Mouse (Mus musculus): ENCODE results near the gene Vps18.

The Vps18 gene

DNA sequence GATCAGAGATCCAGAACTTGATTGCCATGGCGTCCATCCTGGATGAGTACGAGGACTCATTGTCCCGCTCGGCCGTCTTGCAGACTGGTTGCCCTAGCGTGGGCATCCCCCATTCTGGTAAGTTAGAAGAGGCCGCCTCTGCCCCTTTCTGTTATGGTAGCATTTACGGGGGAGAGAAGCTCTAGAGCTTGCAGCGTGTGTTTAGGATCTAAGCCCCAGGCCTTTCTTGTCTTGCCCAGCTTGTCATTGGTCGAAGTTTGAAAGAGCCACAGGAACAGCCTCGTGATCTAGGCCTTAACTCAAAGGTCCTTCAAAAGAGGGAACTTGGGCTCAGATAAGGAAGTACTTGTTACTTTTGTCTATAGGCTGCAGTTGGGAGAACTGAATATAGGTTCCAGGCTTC lies 475 bp downstream of the Vps18 start:
- in situ Hi-C loops (cut with MboI, MseI): loop anchor here (5.0 kb wide), 1 partner anchor 42 kb away; no protein-coding TSS in a partner anchor

DNA sequence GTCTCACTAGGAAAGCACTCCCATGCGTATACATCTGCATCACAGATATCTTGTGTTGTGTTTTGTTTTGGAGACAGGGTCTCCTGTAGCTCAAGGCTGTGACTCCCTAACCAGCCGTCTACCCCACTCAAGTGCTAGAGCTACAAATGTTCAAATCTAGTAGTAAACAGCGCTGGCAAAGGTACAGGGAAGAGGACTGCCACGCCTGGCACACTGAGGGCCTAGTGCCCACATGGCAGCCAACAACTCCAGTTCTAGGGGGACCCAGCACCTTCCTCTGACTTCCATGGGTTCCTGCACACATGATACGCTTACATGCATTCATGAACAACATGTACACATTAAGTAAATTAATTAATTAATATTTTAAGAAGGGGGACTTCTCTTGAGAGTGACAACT lies 3.7 kb downstream of the Vps18 start:
- in situ Hi-C loops (cut with MboI, MseI): no loop called here

DNA sequence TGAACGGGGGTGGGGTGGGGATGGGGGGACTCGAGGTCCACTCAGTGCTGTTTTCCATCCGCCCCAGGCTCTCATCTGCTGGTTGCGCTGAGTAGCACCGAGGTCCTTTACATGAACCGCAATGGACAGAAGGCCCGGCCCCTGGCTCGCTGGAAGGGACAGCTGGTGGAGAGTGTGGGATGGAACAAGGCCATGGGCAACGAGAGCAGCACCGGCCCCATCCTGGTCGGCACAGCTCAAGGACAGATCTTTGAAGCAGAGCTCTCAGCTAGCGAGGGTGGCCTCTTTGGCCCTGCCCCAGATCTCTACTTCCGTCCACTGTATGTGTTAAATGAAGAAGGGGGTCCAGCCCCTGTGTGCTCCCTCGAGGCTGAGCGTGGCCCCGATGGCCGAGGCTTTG lies 4.3 kb downstream of the Vps18 start:
- in situ Hi-C loops (cut with MboI, MseI): no loop called here

DNA sequence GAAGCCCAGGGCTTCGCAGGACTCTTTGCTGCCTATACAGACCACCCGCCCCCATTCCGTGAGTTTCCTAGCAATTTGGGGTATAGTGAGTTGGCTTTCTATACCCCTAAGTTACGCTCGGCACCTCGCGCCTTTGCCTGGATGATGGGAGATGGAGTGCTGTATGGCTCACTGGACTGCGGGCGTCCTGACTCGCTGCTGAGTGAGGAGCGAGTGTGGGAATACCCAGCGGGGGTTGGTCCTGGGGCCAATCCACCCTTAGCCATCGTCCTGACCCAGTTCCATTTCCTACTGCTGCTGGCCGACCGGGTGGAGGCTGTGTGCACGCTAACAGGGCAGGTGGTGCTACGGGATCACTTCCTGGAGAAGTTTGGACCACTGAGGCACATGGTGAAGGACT lies 4.8 kb downstream of the Vps18 start:
- in situ Hi-C loops (cut with MboI, MseI): no loop called here

DNA sequence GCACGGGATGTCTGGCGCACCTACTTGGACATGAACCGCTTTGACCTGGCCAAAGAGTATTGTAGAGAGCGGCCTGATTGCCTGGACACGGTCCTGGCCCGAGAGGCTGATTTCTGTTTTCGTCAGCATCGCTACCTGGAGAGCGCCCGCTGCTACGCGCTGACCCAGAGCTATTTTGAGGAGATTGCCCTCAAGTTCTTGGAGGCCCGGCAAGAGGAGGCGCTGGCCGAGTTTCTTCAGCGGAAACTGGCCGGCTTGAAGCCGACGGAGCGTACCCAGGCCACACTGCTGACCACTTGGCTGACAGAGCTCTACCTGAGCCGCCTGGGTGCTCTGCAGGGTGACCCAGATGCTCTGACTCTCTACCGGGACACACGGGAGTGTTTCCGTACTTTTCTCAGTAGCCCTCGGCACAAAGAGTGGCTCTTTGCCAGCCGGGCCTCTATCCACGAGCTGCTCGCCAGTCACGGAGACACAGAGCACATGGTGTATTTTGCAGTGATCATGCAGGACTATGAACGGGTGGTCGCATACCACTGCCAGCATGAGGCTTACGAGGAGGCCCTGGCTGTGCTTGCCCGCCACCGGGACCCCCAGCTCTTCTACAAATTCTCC lies 5.3 kb downstream of the Vps18 start:
- in situ Hi-C loops (cut with MboI, MseI): no loop called here

DNA sequence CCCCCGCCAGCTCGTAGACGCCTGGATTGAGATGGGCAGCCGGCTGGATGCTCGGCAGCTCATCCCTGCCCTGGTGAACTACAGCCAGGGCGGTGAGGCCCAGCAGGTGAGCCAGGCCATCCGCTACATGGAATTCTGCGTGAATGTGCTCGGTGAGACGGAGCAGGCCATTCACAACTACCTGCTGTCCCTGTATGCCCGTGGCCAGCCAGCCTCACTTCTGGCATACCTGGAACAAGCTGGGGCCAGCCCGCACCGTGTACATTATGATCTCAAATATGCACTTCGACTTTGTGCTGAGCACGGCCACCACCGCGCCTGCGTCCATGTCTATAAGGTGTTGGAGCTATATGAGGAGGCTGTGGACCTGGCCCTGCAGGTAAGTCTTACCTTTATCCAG lies 5.9 kb downstream of the Vps18 start:
- in situ Hi-C loops (cut with MboI, MseI): no loop called here

DNA sequence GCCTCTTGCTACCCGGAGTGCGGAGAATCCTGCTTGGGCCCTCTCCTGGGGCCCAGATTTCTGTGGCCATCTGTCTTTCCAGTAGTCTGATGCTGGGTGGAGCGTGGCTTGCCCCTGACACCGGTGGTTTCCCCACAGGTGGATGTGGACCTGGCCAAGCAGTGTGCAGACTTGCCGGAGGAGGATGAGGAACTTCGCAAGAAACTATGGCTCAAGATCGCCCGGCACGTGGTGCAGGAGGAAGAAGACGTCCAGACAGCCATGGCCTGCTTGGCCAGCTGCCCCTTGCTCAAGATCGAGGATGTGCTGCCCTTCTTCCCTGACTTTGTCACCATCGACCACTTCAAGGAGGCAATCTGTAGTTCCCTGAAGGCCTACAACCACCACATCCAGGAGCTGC lies 8.2 kb downstream of the Vps18 start:
- in situ Hi-C loops (cut with MboI, MseI): no loop called here

DNA sequence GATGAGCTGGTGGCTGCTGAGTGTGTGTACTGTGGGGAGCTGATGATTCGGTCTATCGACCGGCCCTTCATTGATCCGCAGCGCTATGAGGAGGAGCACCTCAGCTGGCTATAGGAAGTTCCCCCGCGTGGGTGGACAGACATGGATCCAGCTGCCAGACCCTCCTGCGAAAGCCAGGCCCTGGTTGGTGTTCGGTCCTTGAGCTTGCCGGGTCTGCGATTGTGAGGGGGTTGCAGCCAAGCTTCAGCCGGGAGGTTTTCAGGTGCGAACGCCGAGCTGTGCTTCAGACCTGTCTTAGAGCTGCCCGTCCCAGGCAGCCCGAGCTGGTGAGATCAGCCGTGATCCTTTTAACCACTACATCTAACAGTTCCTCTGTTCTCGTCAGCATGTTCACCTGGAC lies 9.0 kb downstream of the Vps18 start:
- in situ Hi-C loops (cut with MboI, MseI): no loop called here

DNA sequence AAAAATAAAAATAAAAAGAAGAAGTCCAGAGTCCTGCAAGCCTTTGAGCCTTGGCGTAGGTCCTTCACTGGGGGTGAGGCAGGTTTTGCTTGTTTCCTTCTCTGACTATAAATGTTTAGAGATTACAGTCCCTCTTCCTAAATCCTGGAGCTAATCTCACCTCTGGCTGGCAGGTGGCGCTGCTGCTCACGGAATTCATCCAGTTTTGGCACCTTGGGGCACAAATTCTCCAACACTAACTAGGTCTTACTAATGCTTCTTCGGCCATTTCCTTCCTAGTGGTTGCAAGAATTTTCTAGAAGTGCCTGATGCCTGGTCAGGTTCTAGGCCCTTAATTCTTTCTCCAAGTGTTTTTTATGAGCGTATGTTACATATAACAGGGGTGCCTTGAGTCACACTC lies 9.8 kb downstream of the Vps18 start:
- in situ Hi-C loops (cut with MboI, MseI): no loop called here

DNA sequence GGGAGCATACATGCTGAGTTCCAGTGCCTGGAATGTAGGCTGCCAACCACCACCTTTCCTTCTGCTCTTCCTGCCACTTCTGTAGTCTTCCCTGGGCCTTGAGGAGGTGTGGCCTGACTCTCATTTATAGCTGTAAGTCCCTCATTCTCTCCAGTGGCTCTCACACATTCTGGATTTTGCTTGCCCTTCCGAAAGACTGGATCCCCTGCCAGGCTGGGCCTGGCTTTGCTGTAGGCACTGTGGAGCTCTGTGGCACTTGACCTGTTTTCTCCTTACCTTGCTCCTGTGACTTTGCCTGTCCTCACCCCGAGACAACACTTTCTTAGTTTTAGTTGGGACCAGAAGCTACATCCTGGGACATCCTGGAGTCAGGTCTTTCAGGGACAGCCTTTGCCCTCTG lies 10.3 kb downstream of the Vps18 start:
- in situ Hi-C loops (cut with MboI, MseI): no loop called here

DNA sequence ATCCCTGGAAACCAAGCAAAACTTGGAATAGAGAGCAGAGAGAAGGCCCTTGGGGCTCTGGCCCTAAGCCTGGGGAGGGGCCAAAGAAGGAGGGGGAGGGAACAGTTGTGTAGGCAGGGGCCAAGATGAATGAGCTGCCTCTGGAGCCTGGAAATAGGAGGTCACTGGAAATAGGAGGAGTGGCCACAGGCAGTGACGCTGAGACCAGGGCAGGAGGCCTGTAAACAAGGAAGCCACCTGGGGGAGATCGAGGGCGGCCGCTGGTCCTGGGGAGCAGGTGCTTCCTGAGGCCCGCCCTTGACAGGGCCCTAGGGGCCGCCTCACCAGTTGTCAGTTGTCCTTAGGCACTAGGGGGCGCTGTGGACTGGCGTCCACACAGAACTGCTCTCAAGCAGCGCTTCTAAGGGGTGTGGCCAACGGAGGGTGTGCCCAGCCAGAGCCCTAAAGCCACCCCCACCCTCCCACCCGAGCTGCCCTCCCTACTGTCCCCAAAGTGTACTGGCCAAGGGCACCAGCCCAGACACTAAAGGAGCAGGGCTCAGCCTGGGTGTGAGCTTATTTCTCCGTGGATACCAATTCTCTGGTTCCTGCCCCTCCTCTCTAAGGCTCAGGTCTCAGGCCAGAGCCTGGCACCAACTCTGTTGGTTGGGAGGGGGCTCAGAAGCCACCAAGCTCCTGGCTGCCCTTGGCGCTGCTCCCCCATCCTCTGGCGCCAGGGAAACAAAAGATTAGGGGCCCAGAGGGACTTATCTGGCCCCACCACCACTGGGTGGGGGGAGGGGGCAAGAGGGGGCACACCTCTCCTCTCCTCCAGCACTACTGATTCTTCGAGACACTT lies 11.7 kb downstream of the Vps18 start:
- in situ Hi-C loops (cut with MboI, MseI): no loop called here

DNA sequence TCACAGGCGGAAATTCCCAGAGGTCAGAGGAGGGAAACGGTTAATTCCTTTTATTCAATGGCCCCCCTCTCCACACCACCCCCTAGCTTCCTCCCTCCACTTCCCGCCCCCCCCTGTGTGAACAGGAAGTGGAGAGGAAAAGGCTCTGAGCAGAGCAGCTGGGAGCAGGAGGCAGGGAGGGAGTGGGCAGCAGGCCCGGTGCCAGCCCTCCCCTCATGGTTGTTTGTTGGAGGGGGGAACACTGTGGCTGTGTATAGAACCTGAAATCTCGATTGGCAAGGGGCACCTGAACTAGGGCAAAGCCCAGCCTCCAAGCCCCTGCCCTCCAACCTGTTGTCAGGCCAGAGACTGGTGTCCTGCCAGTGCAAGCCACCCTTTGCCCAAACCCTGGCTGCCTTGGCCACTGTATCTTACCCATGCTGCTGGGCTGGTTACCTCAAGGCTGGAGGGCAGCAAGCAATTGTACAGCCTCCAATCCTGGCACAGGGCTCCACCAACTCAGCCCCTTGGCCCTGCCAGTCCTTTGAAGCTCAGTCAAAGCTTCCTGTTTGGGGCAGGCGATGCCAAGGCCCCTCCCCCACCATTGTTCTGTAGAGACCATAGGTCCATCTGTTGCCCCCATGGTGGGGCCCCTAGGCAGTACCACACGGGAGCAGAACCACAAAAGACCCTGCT lies 12.4 kb downstream of the Vps18 start:
- in situ Hi-C loops (cut with MboI, MseI): no loop called here

DNA sequence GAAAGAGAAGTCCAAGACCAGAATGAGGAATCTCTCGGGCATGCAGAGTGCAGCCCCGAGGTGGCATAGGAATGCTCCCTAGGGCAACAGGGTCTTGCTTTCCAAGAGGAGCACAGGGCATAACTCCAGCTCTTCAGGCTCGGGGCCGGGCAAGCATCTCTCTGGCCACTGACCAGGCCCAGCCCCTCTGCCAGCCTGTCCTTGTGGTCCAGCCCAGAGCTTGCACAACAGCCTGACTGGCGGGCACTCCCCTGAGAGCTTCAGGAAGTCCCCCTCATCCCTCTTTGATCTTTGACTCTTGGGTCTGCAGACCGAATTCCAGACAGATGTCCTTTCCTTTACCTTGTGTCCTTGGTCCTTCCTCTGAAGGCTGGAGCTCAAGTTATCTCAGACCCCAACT lies 14.3 kb downstream of the Vps18 start:
- in situ Hi-C loops (cut with MboI, MseI): no loop called here

DNA sequence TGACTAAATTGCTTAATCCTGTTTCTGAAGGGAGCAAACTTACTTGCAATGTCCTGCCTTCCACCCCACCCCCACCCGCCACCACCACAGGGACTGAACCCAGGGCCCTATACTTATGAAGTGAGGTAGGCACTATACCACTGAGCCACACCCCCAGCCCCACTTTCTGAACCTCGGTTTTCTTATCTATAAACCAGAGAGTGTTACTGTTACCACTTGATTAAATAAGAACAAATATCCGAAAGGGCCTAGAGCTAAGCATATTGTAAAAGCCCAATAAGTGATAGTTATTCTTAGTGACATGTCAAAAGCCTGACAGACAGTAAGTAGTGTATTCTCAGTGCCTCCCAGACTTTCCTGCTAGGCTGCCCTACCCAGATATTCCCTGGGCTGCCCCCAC lies 15.9 kb downstream of the Vps18 start:
- in situ Hi-C loops (cut with MboI, MseI): no loop called here

DNA sequence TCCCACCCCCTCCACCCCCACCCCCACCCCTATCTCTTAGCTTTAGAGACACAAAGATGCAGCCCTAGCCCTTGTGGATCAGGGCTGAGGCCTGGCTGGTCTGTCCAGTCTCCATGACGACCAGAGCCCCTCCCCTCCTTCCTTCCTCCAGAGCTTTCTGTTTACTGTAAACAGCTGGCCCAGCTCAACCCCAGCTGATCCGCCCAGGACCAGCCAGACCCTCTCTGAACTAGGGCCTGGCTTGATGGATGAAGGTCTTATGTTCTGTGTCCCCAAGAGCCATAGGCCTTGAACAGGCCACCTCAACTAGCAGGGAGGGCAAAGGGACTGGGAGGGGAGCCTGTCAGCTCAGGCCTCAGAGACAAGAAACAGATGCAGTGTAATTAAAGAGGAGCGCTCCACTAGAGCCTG lies 16.3 kb downstream of the Vps18 start:
- in situ Hi-C loops (cut with MboI, MseI): no loop called here

DNA sequence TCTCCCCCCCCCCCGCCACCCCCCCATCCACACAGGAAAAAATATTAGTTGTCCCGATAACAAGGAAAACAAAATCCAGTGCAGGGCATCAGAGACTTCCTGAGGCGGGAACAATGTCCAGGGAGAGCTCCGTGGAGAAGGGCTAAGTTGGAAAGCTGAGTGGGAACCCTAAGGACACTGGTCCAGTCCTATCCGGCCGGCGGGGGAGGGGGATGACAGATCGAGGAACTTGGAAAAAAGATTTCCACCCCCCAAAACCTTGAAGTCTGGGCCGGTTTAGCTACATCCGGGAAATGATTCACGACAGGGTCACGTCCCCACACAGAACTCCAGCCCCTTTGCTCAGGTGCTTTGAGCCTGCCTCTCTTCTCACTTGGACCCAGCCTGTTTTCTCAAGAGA lies 23.0 kb downstream of the Vps18 start:
- in situ Hi-C loops (cut with MboI, MseI): no loop called here

DNA sequence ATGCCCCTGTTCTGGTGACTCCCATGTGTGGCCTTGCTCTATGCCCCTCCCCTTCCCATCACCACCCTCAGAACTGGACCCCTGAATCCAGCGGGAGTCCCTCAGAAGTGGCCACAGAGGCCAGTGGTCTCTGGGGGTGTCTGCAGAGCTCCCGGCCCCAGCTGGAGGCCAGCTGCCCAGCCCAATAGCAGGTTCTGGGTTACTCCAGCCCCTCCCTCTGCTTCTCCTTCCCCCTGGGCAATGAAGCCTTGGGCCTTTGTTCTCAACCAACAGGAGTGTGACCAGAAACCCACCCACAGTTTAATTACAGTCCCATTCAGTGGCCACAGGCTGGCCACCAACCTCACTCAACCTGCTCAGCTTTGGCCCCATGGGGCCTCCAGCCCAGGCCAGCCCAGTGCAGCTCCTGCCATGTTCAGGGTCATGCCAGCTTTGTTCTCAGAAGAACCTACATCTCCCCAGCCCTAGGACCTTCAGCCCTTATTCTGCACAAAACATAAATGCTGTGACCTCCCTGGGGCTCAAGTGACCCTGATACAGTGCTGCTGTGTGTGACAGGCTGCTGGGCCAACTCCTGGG lies 23.9 kb downstream of the Vps18 start:
- in situ Hi-C loops (cut with MboI, MseI): no loop called here

DNA sequence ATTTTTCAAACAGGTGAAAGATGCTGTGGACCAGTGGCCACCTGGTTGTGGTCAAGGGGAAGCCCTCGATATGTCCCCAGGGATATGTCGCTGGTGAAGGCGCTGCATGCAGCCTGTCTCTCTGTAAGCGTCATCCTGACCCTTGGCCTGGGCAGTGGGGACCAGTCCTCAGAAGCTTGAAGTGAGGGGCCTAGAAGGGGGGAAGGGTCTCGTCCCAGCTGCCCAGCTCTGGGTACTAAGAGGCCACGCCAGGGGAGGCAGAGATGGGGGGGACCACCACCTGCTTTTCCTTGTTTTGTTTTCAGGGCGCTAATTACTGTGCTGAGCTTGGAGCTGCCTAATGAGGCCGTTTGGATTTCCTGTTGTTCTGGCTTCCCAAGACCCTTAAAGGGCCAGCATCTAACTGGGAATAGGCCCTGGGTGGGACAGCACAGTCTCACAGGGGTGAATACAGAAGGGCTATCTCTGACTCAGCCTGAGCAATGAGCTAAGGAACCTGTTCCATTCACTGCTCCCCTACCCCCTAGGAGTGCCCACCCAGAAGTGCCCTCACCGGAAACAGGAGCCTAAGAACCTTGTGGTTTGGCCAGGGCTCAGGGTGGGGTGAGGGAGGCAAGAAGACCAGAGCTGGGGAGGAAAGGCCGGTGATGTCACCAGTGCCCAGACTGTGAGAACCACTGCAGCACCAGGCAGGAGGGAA lies 25.4 kb downstream of the Vps18 start:
- in situ Hi-C loops (cut with MboI, MseI): no loop called here

DNA sequence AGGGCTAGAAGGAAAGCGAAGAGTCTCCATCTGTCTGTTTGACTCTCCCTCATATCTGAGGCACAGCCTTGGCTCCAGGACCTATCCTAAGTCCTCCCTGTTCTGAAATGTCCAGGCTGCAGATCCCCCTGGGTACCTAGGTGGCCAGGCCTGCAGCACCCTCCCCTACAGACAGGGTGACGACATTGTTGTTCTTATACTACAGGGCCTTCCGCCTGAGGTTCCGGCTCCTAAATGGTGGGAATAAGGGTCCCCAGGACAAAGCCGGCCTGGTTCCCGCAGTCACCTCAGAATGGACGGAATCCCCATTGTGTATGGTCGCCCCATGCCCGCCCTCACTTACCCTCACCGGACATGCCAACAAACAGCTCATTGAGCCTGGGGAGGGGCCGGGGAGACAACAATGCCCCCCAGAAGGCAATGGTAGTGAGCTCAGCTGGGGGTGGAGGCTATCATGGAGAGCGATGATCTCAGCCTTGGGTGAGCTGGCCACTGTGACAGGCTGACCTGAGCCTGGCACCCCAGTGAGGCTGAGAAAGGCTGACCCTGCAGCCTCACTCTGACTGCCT lies 26.3 kb downstream of the Vps18 start:
- in situ Hi-C loops (cut with MboI, MseI): no loop called here

DNA sequence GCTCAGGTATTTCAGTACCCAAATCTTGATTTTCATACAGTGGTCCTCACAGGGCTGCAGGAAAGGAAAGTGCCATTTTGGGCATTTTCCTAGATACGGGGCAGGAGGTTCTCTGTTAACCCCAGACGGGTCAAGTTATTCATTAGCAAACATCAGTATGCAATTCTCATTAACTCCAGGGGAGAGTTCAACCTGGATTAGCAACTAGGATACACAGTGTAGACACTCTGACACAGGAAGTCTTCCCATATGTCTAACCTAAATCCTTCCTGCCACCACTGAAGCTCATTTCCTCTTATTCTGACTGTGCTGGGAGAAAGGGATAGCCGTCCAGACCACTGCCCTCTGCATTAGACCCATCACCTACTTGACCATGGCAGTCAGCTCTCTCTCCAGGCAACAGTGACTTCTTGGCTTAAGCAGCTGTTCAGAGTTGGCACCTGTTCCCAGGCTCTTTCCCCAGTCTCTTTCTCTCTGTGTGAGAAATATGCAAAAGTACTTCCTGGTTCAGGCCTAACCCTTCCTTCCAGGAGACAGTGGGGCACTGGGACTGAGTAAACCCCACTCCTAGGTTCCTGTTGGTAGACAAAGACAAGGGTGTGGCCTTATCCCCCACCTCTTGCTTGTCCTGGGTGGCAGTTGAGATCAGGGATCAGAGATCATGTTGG lies 29.6 kb downstream of the Vps18 start:
- in situ Hi-C loops (cut with MboI, MseI): no loop called here

DNA sequence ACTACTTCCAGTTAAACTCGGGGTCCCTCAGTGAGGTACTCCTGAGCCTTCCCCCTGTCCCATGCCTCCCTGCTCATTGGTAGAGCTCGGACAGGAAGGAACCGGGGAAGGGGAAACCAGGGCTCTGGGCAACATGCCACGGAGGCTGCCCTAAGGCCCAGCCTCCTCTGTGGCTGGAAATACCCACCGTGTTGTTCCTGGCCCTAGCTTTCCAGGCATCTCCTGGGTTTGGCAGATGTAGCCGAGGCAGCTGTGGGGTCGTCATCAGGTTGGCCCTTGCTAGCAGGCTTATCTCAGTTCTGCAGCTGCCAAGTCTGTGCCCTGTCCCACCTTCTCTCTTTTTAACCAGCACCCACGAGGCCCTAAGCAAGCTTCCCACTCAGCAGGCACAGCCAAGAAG lies 32.0 kb downstream of the Vps18 start:
- in situ Hi-C loops (cut with MboI, MseI): no loop called here
